Mouse (Mus musculus) forebrain, embryonic 11.5 days (tissue): ENCODE data around the gene Tfb2m. TPM values are rescaled to one million over a fixed set of nuclear protein-coding genes. Genes with fewer than 3 reads are reported as not detected.

ENCODE experiments used
- ATAC-seq: fragments of 200-750 bp; cut with Nextera tagmentation; replicated peaks from 2 replicates; pipeline ENCODE4 v1.8.0; 2017; ENCODE audit warnings: moderate TSS enrichment; ENCODE audit not compliant: low FRiP score
- DNase-seq: peaks from one replicate; pipeline ENCODE4 v3.0.0-alpha.2; 2017; ENCODE audit warnings: low spot score
- H3K27ac ChIP-seq: fragments of 300-500 bp; sonication (generic); 2 replicates; pipeline ENCODE4 v1.5.1; 2014; ENCODE audit warnings: low read depth, low read length
- H3K27me3 ChIP-seq: fragments of 300-500 bp; sonication (generic); 2 replicates; pipeline ENCODE4 v1.6.1; 2014; ENCODE audit warnings: mild to moderate bottlenecking, low read length, mixed read lengths; ENCODE audit not compliant: control insufficient read depth, insufficient read depth
- H3K36me3 ChIP-seq: fragments of 300-500 bp; sonication (generic); 2 replicates; pipeline ENCODE4 v1.6.1; 2014; ENCODE audit warnings: mild to moderate bottlenecking, low read length, moderate library complexity, mixed read lengths; ENCODE audit not compliant: control insufficient read depth, insufficient read depth
- H3K4me1 ChIP-seq: fragments of 300-500 bp; sonication (generic); replicated peaks from 2 replicates; pipeline ENCODE4 v1.6.1; 2014; ENCODE audit warnings: low read length, mixed read lengths; ENCODE audit not compliant: control insufficient read depth, insufficient read depth
- H3K4me2 ChIP-seq: fragments of 300-500 bp; sonication (generic); 2 replicates; pipeline ENCODE4 v1.6.1; 2014; ENCODE audit warnings: low read depth, mild to moderate bottlenecking, low read length, moderate library complexity, mixed read lengths; ENCODE audit not compliant: severe bottlenecking
- H3K4me3 ChIP-seq: fragments of 300-500 bp; sonication (generic); 2 replicates; pipeline ENCODE4 v1.5.1; 2014; ENCODE audit warnings: low read depth, low read length
- H3K9ac ChIP-seq: fragments of 300-500 bp; sonication (generic); 2 replicates; pipeline ENCODE4 v1.6.1; 2014; ENCODE audit warnings: low read length
- H3K9me3 ChIP-seq: fragments of 300-500 bp; sonication (generic); 2 replicates; pipeline ENCODE4 v1.6.1; 2016; ENCODE audit warnings: low read length, mixed read lengths; ENCODE audit not compliant: control insufficient read depth
- WGBS: fragments of 180-500 bp; shearing (Covaris S2); extraction: QIAGEN DNeasy Blood & Tissue Kit; methylation state at CpG from one replicate; pipeline ENCODE4 v1.1.7; 2014; 5-methylcytosine and 5-hydroxymethylcytosine counted together
- polyA plus RNA-seq: library from polyadenylated mRNA; unstranded; fragments of >200 nt; fragmentation: Nextera tagmentation; extraction: Ambion mirVana; gene quantifications from 2 replicates; pipeline ENCODE4 v1.2.1, GENCODE M21; 2014

Gene Tfb2m
- polyA plus RNA-seq, 1 experiment from 2014 or later, result 25.1 TPM

- Histone ChIP-seq H3K27ac (no peak overlapping the region), H3K4me2 (no peak overlapping the region), H3K9me3 (no peaks in the 10 kb centered on the region), H3K27me3 (no peaks in the 10 kb centered on the region), H3K4me1 (0 out of 2 replicates have a peak, but pooled peaks cover 2% of the 10 kb centered on the region), H3K4me3 (no peak overlapping the region), H3K9ac (no peak overlapping the region), H3K36me3 (0 out of 2 replicates have a peak, but pooled peaks cover 2% of the 10 kb centered on the region)
- 98% methylated on average over 3 of the region's 3 CpGs for WGBS
- no peak for ATAC-seq
- DNase-seq, result no peak
These were observed 37.0 kb upstream of the Tfb2m start for GRCm38 (mm10) chr1:179583090-179583489.

GRCm38 (mm10) chr1:179582021-179582433 is 36.0 kb upstream of the Tfb2m start:
- ATAC-seq, result no peak
- DNase-seq, result no peak
- 0 out of 2 replicates have a peak, but pooled peaks cover 2% of the 10 kb centered on the region for H3K4me1 ChIP-seq
- WGBS, result 77% methylated on average over 6 of the region's 6 CpGs
- H3K27me3 ChIP-seq, result no peaks in the 10 kb centered on the region
- H3K4me3 ChIP-seq, result no peak overlapping the region
- H3K9me3 ChIP-seq, result no peaks in the 10 kb centered on the region
- H3K36me3 ChIP-seq, result 0 out of 2 replicates have a peak, but pooled peaks cover 2% of the 10 kb centered on the region
- no peak overlapping the region for H3K9ac ChIP-seq
- H3K4me2 ChIP-seq, result no peak overlapping the region
- H3K27ac ChIP-seq, result no peak overlapping the region

GRCm38 (mm10) chr1:179581422-179581821 is 35.4 kb upstream of the Tfb2m start:
- Histone ChIP-seq H3K27ac (no peak overlapping the region), H3K4me1 (no peaks in the 10 kb centered on the region), H3K27me3 (no peaks in the 10 kb centered on the region), H3K36me3 (0 out of 2 replicates have a peak, but pooled peaks cover 2% of the 10 kb centered on the region), H3K4me2 (no peak overlapping the region), H3K9me3 (no peaks in the 10 kb centered on the region), H3K4me3 (no peak overlapping the region), H3K9ac (no peak overlapping the region)
- ATAC-seq (no peak), DNase-seq (no peak)
- 93% methylated on average over 10 of the region's 10 CpGs for WGBS

- Histone ChIP-seq H3K4me1 (no peaks in the 10 kb centered on the region), H3K4me3 (no peak overlapping the region), H3K36me3 (0 out of 2 replicates have a peak, but pooled peaks cover 2% of the 10 kb centered on the region), H3K9me3 (no peaks in the 10 kb centered on the region), H3K27ac (no peak overlapping the region), H3K27me3 (no peaks in the 10 kb centered on the region), H3K9ac (no peak overlapping the region), H3K4me2 (no peak overlapping the region)
- ATAC-seq (no peak), DNase-seq (no peak)
- WGBS, result 89% methylated on average over 8 of the region's 8 CpGs
These were observed 34.1 kb upstream of the Tfb2m start for GRCm38 (mm10) chr1:179580200-179580599.

GRCm38 (mm10) chr1:179578625-179579024 is 32.6 kb upstream of the Tfb2m start:
- Histone ChIP-seq H3K4me1 (no peaks in the 10 kb centered on the region), H3K9ac (no peak overlapping the region), H3K9me3 (no peaks in the 10 kb centered on the region), H3K4me3 (no peak overlapping the region), H3K36me3 (0 out of 2 replicates have a peak, but pooled peaks cover 2% of the 10 kb centered on the region), H3K27me3 (no peaks in the 10 kb centered on the region), H3K4me2 (no peak overlapping the region), H3K27ac (no peak overlapping the region)
- no peak for ATAC-seq
- WGBS, result 79% methylated on average over 6 of the region's 6 CpGs
- no peak for DNase-seq

GRCm38 (mm10) chr1:179573650-179574206 is 27.7 kb upstream of the Tfb2m start:
- H3K36me3 ChIP-seq, result no peaks in the 10 kb centered on the region
- DNase-seq (no peak), ATAC-seq (no peak)
- H3K9me3 ChIP-seq, result no peaks in the 10 kb centered on the region
- 86% methylated on average over 6 of the region's 6 CpGs for WGBS
- H3K4me2 ChIP-seq, result no peak overlapping the region
- H3K27ac ChIP-seq, result no peak overlapping the region
- no peaks in the 10 kb centered on the region for H3K27me3 ChIP-seq
- H3K4me3 ChIP-seq, result no peak overlapping the region
- H3K4me1 ChIP-seq, result 0 out of 2 replicates have a peak, but pooled peaks cover 2% of the 10 kb centered on the region
- no peak overlapping the region for H3K9ac ChIP-seq

- Histone ChIP-seq H3K9ac (no peak overlapping the region), H3K4me1 (0 out of 2 replicates have a peak, but pooled peaks cover 2% of the 10 kb centered on the region), H3K9me3 (no peaks in the 10 kb centered on the region), H3K4me2 (no peak overlapping the region), H3K36me3 (no peaks in the 10 kb centered on the region), H3K27ac (no peak overlapping the region), H3K27me3 (no peaks in the 10 kb centered on the region), H3K4me3 (no peak overlapping the region)
- WGBS, result 91% methylated on average over 4 of the region's 4 CpGs
- ATAC-seq (no peak), DNase-seq (no peak)
These were observed 25.6 kb upstream of the Tfb2m start for GRCm38 (mm10) chr1:179571686-179572085.

- Histone ChIP-seq H3K27ac (no peak overlapping the region), H3K9me3 (no peaks in the 10 kb centered on the region), H3K9ac (no peak overlapping the region), H3K36me3 (no peaks in the 10 kb centered on the region), H3K4me1 (0 out of 2 replicates have a peak, but pooled peaks cover 2% of the 10 kb centered on the region), H3K4me2 (no peak overlapping the region), H3K4me3 (no peak overlapping the region), H3K27me3 (no peaks in the 10 kb centered on the region)
- ATAC-seq (no peak), DNase-seq (no peak)
- WGBS, result 91% methylated on average over 1 of the region's 1 CpGs
These were observed 24.4 kb upstream of the Tfb2m start for GRCm38 (mm10) chr1:179570482-179570881.
